Mouse (Mus musculus): ENCODE data around the gene Slc5a5.

GRCm38 (mm10) chr8:70896316-70897020 lies 3.9 kb upstream of the Slc5a5 start:
- no peak for TF ChIP-seq CTCF (IDR thresholded peaks at IDR 0.05; ENCODE audit: borderline replicate concordance, insufficient read depth, low read depth, low read length)
- no peak for TF ChIP-seq POLR2A (IDR thresholded peaks at IDR 0.05; ENCODE audit: borderline replicate concordance, insufficient read depth, low read length)
